Mouse (Mus musculus) CH12.LX (cell line): ENCODE results near the gene Phospho1.

Experiments used
- CHD2 ChIP-seq: IDR thresholded peaks from 2 replicates; pipeline ENCODE4 v1.6.1; 2011; ENCODE audit warnings: low read length, improper control_type of control experiment
- CTCF ChIP-seq, 2 experiments: IDR thresholded peaks in 1 of 2; conservative IDR thresholded peaks in 1 of 2; 2 replicates each; pipeline ENCODE4 v1.5.1; 2011 to 2012; ENCODE audit warnings: low read depth in 2 of 2, low read length in 2 of 2, improper control_type of control experiment in 1 of 2, inconsistent platforms in 1 of 2, mild to moderate bottlenecking in 1 of 2, moderate library complexity in 1 of 2
- E2F4 ChIP-seq: IDR thresholded peaks from 2 replicates; pipeline ENCODE4 v1.6.1; 2011; ENCODE audit warnings: low read depth, low read length, improper control_type of control experiment; ENCODE audit not compliant: insufficient replicate concordance
- EP300 ChIP-seq: IDR thresholded peaks from 2 replicates; pipeline ENCODE4 v1.6.1; 2011; ENCODE audit warnings: low read length, improper control_type of control experiment
- POLR2A ChIP-seq: IDR thresholded peaks from 2 replicates; pipeline ENCODE4 v1.6.1; 2011; ENCODE audit warnings: low read depth, mild to moderate bottlenecking, improper control_type of control experiment, low read length
- RCOR1 ChIP-seq: conservative IDR thresholded peaks from 2 replicates; pipeline ENCODE4 v1.6.1; 2012; ENCODE audit warnings: low read depth, mild to moderate bottlenecking, inconsistent platforms, low read length, improper control_type of control experiment
- SIN3A ChIP-seq: IDR thresholded peaks from 2 replicates; pipeline ENCODE4 v1.6.1; 2012; ENCODE audit warnings: low read length, improper control_type of control experiment, inconsistent platforms
- SMC3 ChIP-seq: IDR thresholded peaks from 2 replicates; pipeline ENCODE4 v1.6.1; 2011; ENCODE audit warnings: low read depth, low read length, improper control_type of control experiment
- USF1 ChIP-seq: IDR thresholded peaks from 2 replicates; pipeline ENCODE4 v1.6.1; 2014; ENCODE audit warnings: low read depth, mild to moderate bottlenecking, inconsistent platforms, low read length, improper control_type of control experiment
- ZC3H11A ChIP-seq: IDR thresholded peaks from 2 replicates; pipeline ENCODE4 v1.6.1; 2012; ENCODE audit warnings: low read depth, mild to moderate bottlenecking, inconsistent platforms, low read length, improper control_type of control experiment
- ZKSCAN1 ChIP-seq: IDR thresholded peaks from 2 replicates; pipeline ENCODE4 v1.6.1; 2012; ENCODE audit warnings: low read depth, inconsistent platforms, low read length, improper control_type of control experiment, borderline replicate concordance
- ZMIZ1 ChIP-seq: IDR thresholded peaks from 2 replicates; pipeline ENCODE4 v1.6.1; 2012; ENCODE audit warnings: low read depth, mild to moderate bottlenecking, inconsistent platforms, low read length, improper control_type of control experiment

- TF ChIP-seq EP300 (no peak), CTCF (conservative IDR thresholded peaks at IDR 0.05 in 1 of 2, IDR thresholded peaks at IDR 0.05 in 1 of 2; ENCODE audit: low read depth in 2 of 2, low read length in 2 of 2) (no peak), CHD2 (no peak), POLR2A (no peak), SMC3 (no peak), USF1 (no peak), RCOR1 (no peak), ZMIZ1 (no peak), ZC3H11A (no peak), E2F4 (no peak), SIN3A (no peak), ZKSCAN1 (no peak)
Measured at GRCm38 (mm10) chr11:95821511-95821910, 2.8 kb upstream of the Phospho1 start.
